Mouse (Mus musculus): Measurements from ENCODE around the gene Dusp1. TPM values are rescaled to one million over a fixed set of nuclear protein-coding genes. Genes with fewer than 3 reads are reported as not detected.
A peak's percentile ranks its signal among the peaks of the same experiment; 100 is the strongest.

The Dusp1 gene
- polyA plus RNA-seq, 1 experiment from 2014 or later, result 19.4 TPM

- Histone ChIP-seq H3K27me3 (0 out of 2 replicates have a peak, but pooled peaks cover 3% of the 10 kb centered on the region), H3K27ac (no peak overlapping the region), H3K36me3 (no peaks in the 10 kb centered on the region), H3K9me3 (no peaks in the 10 kb centered on the region), H3K4me1 (no peaks in the 10 kb centered on the region), H3K4me2 (replicated peaks) (no peak overlapping the region), H3K4me3 (no peak overlapping the region), H3K9ac (no peak overlapping the region)
- ATAC-seq (ENCODE audit: insufficient number of reproducible peaks, insufficient read depth, low FRiP score, low TSS enrichment), result no peak
- 81% methylated on average over 4 of the region's 4 CpGs for WGBS
These were observed 94.3 kb downstream of the Dusp1 start for GRCm38 (mm10) chr17:26467619-26468018.

GRCm38 (mm10) chr17:26466741-26467150 is 95.2 kb downstream of the Dusp1 start:
- H3K27me3 ChIP-seq, result 0 out of 2 replicates have a peak, but pooled peaks cover 3% of the 10 kb centered on the region
- no peak overlapping the region for H3K4me3 ChIP-seq
- no peak for ATAC-seq (ENCODE audit: insufficient number of reproducible peaks, insufficient read depth, low FRiP score, low TSS enrichment)
- H3K9me3 ChIP-seq, result no peaks in the 10 kb centered on the region
- H3K4me1 ChIP-seq, result no peaks in the 10 kb centered on the region
- peak overlapping the region; percentile 34 for H3K4me2 ChIP-seq (replicated peaks)
- WGBS, result 5% methylated on average over 4 of the region's 4 CpGs
- H3K27ac ChIP-seq, result 0 out of 2 replicates have a peak overlapping the region, but pooled peaks have one; percentile 30
- H3K9ac ChIP-seq, result no peak overlapping the region
- no peaks in the 10 kb centered on the region for H3K36me3 ChIP-seq

- Histone ChIP-seq H3K4me1 (no peaks in the 10 kb centered on the region), H3K9me3 (no peaks in the 10 kb centered on the region), H3K36me3 (no peaks in the 10 kb centered on the region), H3K9ac (no peak overlapping the region), H3K27ac (no peak overlapping the region), H3K27me3 (0 out of 2 replicates have a peak, but pooled peaks cover 3% of the 10 kb centered on the region), H3K4me3 (no peak overlapping the region), H3K4me2 (replicated peaks) (no peak overlapping the region)
- 45% methylated on average over 7 of the region's 7 CpGs for WGBS
- 0 out of 2 replicates have a peak, but pooled peaks have one; percentile 17 for ATAC-seq (ENCODE audit: insufficient number of reproducible peaks, insufficient read depth, low FRiP score, low TSS enrichment)
These were observed 97.0 kb downstream of the Dusp1 start for GRCm38 (mm10) chr17:26464972-26465371.

GRCm38 (mm10) chr17:26464481-26464880 is 97.4 kb downstream of the Dusp1 start:
- Histone ChIP-seq H3K4me1 (no peaks in the 10 kb centered on the region), H3K4me3 (no peak overlapping the region), H3K4me2 (replicated peaks) (no peak overlapping the region), H3K9ac (no peak overlapping the region), H3K27ac (no peak overlapping the region), H3K9me3 (no peaks in the 10 kb centered on the region), H3K27me3 (no peaks in the 10 kb centered on the region), H3K36me3 (no peaks in the 10 kb centered on the region)
- ATAC-seq (ENCODE audit: insufficient number of reproducible peaks, insufficient read depth, low FRiP score, low TSS enrichment), result no peak
- WGBS, result 70% methylated on average over 9 of the region's 9 CpGs

- Histone ChIP-seq H3K9ac (no peak overlapping the region), H3K4me1 (no peaks in the 10 kb centered on the region), H3K36me3 (no peaks in the 10 kb centered on the region), H3K4me3 (no peak overlapping the region), H3K4me2 (replicated peaks) (no peak overlapping the region), H3K27ac (no peak overlapping the region), H3K27me3 (no peaks in the 10 kb centered on the region), H3K9me3 (no peaks in the 10 kb centered on the region)
- WGBS, result 46% methylated on average over 4 of the region's 4 CpGs
- no peak for ATAC-seq (ENCODE audit: insufficient number of reproducible peaks, insufficient read depth, low FRiP score, low TSS enrichment)
These were observed 97.9 kb downstream of the Dusp1 start for GRCm38 (mm10) chr17:26463984-26464383.

GRCm38 (mm10) chr17:26463432-26463831 is 98.5 kb downstream of the Dusp1 start:
- H3K4me2 ChIP-seq (replicated peaks), result no peak overlapping the region
- H3K4me3 ChIP-seq, result no peak overlapping the region
- ATAC-seq (ENCODE audit: insufficient number of reproducible peaks, insufficient read depth, low FRiP score, low TSS enrichment), result no peak
- H3K9me3 ChIP-seq, result no peaks in the 10 kb centered on the region
- WGBS, result 80% methylated on average over 5 of the region's 5 CpGs
- H3K4me1 ChIP-seq, result no peaks in the 10 kb centered on the region
- no peaks in the 10 kb centered on the region for H3K36me3 ChIP-seq
- H3K27ac ChIP-seq, result no peak overlapping the region
- no peak overlapping the region for H3K9ac ChIP-seq
- no peaks in the 10 kb centered on the region for H3K27me3 ChIP-seq

- Histone ChIP-seq H3K27me3 (no peaks in the 10 kb centered on the region), H3K27ac (no peak overlapping the region), H3K4me1 (no peaks in the 10 kb centered on the region), H3K36me3 (no peaks in the 10 kb centered on the region), H3K9me3 (no peaks in the 10 kb centered on the region), H3K4me3 (no peak overlapping the region), H3K9ac (no peak overlapping the region), H3K4me2 (replicated peaks) (no peak overlapping the region)
- WGBS, result 28% methylated on average over 12 of the region's 12 CpGs
- ATAC-seq (ENCODE audit: insufficient number of reproducible peaks, insufficient read depth, low FRiP score, low TSS enrichment), result no peak
These were observed 99.2 kb downstream of the Dusp1 start for GRCm38 (mm10) chr17:26462634-26463170.

GRCm38 (mm10) chr17:26458049-26458448 is 103.9 kb downstream of the Dusp1 start:
- H3K4me3 ChIP-seq, result no peak overlapping the region
- no peaks in the 10 kb centered on the region for H3K36me3 ChIP-seq
- H3K27ac ChIP-seq, result no peak overlapping the region
- ATAC-seq (ENCODE audit: insufficient number of reproducible peaks, insufficient read depth, low FRiP score, low TSS enrichment), result no peak
- H3K9me3 ChIP-seq, result no peaks in the 10 kb centered on the region
- no peaks in the 10 kb centered on the region for H3K4me1 ChIP-seq
- no peaks in the 10 kb centered on the region for H3K27me3 ChIP-seq
- WGBS, result 61% methylated on average over 7 of the region's 7 CpGs
- no peak overlapping the region for H3K4me2 ChIP-seq (replicated peaks)
- no peak overlapping the region for H3K9ac ChIP-seq

GRCm38 (mm10) chr17:26457506-26457905 is 104.4 kb downstream of the Dusp1 start:
- H3K36me3 ChIP-seq, result no peaks in the 10 kb centered on the region
- H3K4me3 ChIP-seq, result no peak overlapping the region
- ATAC-seq (ENCODE audit: insufficient number of reproducible peaks, insufficient read depth, low FRiP score, low TSS enrichment), result no peak
- no peaks in the 10 kb centered on the region for H3K27me3 ChIP-seq
- no peaks in the 10 kb centered on the region for H3K9me3 ChIP-seq
- H3K4me1 ChIP-seq, result no peaks in the 10 kb centered on the region
- no peak overlapping the region for H3K9ac ChIP-seq
- no peak overlapping the region for H3K27ac ChIP-seq
- no peak overlapping the region for H3K4me2 ChIP-seq (replicated peaks)

Small RNA genes within 50 kb of the gene (microRNA-seq; reads per million reads assigned to microRNA genes)
- gene Gm22420, result not detected

Other genes with a start within 250 kb of the Dusp1 start
- 0.45 and 0.46 TPM in 2 replicates for gene Neurl1b, start 147.3 kb downstream of the Dusp1 start, polyA plus RNA-seq (2016; fragmentation: Nextera tagmentation; extraction: Ambion mirVana)
- gene Ergic1, start 639 bp downstream of the Dusp1 start, polyA plus RNA-seq (2016; fragmentation: Nextera tagmentation; extraction: Ambion mirVana), result 102 and 103 TPM in 2 replicates
- gene Atp6v0e, start 101.1 kb upstream of the Dusp1 start, polyA plus RNA-seq (2016; fragmentation: Nextera tagmentation; extraction: Ambion mirVana), result 118 and 119 TPM in 2 replicates
- 5.6 and 6.0 TPM in 2 replicates for gene Crebrf, start 153.5 kb upstream of the Dusp1 start, polyA plus RNA-seq (2016; fragmentation: Nextera tagmentation; extraction: Ambion mirVana)
- gene Bnip1, start 218.9 kb upstream of the Dusp1 start, polyA plus RNA-seq (2016; fragmentation: Nextera tagmentation; extraction: Ambion mirVana), result 53.6 and 58.6 TPM in 2 replicates

Data from embryonic facial prominence, embryonic 12.5 days (tissue).